Mouse (Mus musculus) olfactory bulb, adult 2 months (tissue): ENCODE results near the gene Bola3. TPM values are rescaled to one million over a fixed set of nuclear protein-coding genes. Genes with fewer than 3 reads are reported as not detected.

Source experiments
- H3K27ac ChIP-seq: fragments of 200-500 bp; 2 replicates; pipeline ENCODE4 v1.5.1; 2012; ENCODE audit warnings: low read depth, low read length; ENCODE audit not compliant: insufficient read depth
- H3K4me1 ChIP-seq: fragments of 200-500 bp; 2 replicates; pipeline ENCODE4 v1.6.1; 2012; ENCODE audit warnings: low read length; ENCODE audit not compliant: control insufficient read depth, insufficient read depth
- H3K4me3 ChIP-seq: fragments of 200-500 bp; 2 replicates; pipeline ENCODE4 v1.5.1; 2012; ENCODE audit warnings: mild to moderate bottlenecking, low read depth, low read length, moderate library complexity; ENCODE audit not compliant: insufficient read depth
- CTCF ChIP-seq: fragments of 200-500 bp; IDR thresholded peaks from 2 replicates; pipeline ENCODE4 v1.5.1; 2012; ENCODE audit warnings: low read depth, mild to moderate bottlenecking, low read length, moderate library complexity; ENCODE audit not compliant: insufficient read depth
- POLR2A ChIP-seq: fragments of 200-500 bp; IDR thresholded peaks from 2 replicates; pipeline ENCODE4 v1.6.1; 2012; ENCODE audit warnings: mild to moderate bottlenecking, low read depth, low read length, moderate library complexity; ENCODE audit not compliant: insufficient read depth
- WGBS: fragments of 180-500 bp; shearing (Covaris S2); methylation state at CpG from one replicate; pipeline ENCODE4 v1.1.7; 2018; 5-methylcytosine and 5-hydroxymethylcytosine counted together
- polyA plus RNA-seq: library from polyadenylated mRNA; stranded (reverse); fragments of >200 nt; gene quantifications from 2 replicates; pipeline ENCODE4 v1.2.4, GENCODE M21; 2012; ENCODE audit warnings: low replicate concordance; ENCODE audit not compliant: missing spikeins, insufficient read depth, insufficient read length

Bola3 gene
- polyA plus RNA-seq, 1 experiment = not detected

- peak; percentile 93 for TF ChIP-seq CTCF
- peak; percentile 46; the same call in 1 of the 2 replicates for TF ChIP-seq POLR2A
- under 1% methylated on average over 52 of the region's 52 CpGs for WGBS
- peak overlapping the region; percentile 83 for H3K4me3 ChIP-seq
- H3K27ac ChIP-seq = peak overlapping the region; percentile 35; the same call in 1 of the 2 replicates
- H3K4me1 ChIP-seq = peaks cover 6% of the 10 kb centered on the region
Observed at GRCm38 (mm10) chr6:83317108-83317741, 31.7 kb upstream of the Bola3 start.

- WGBS = 35% methylated on average over 1 of the region's 1 CpGs
- no peak for TF ChIP-seq POLR2A
- no peak for TF ChIP-seq CTCF
- H3K27ac ChIP-seq = no peak overlapping the region
- H3K4me3 ChIP-seq = no peak overlapping the region
- H3K4me1 ChIP-seq = peaks cover under 1% of the 10 kb centered on the region
Observed at GRCm38 (mm10) chr6:83321927-83322326, 27.0 kb upstream of the Bola3 start.

- Histone ChIP-seq H3K4me3 (no peak overlapping the region), H3K4me1 (no peaks in the 10 kb centered on the region), H3K27ac (no peak overlapping the region)
- TF ChIP-seq POLR2A (no peak), CTCF (no peak)
- 61% methylated on average over 2 of the region's 2 CpGs for WGBS
Observed at GRCm38 (mm10) chr6:83322794-83323193, 26.2 kb upstream of the Bola3 start.

- TF ChIP-seq POLR2A = no peak
- TF ChIP-seq CTCF = no peak
- Histone ChIP-seq H3K4me1 (no peaks in the 10 kb centered on the region), H3K4me3 (no peak overlapping the region), H3K27ac (no peak overlapping the region)
- WGBS = 88% methylated on average over 8 of the region's 8 CpGs
Observed at GRCm38 (mm10) chr6:83323652-83324419, 25.1 kb upstream of the Bola3 start.

- no peaks in the 10 kb centered on the region for H3K4me1 ChIP-seq
- TF ChIP-seq CTCF (no peak), POLR2A (peak; percentile 96)
- 1% methylated on average over 65 of the region's 65 CpGs for WGBS
- peak within 1 kb of the TSS; percentile 41; the same call in 1 of the 2 replicates for H3K27ac ChIP-seq
- H3K4me3 ChIP-seq = peak within 1 kb of the TSS; percentile 83
Observed at GRCm38 (mm10) chr6:83325525-83326393, 23.2 kb upstream of the Bola3 start, which contains the start of the genes Mthfd2 and Mob1a. Gene Mthfd2, minus strand, starts transcription at chr6:83325908. Gene Mob1a, plus strand, starts transcription at chr6:83326016.

GRCm38 (mm10) chr6:83326394-83326736 lies 22.6 kb upstream of the Bola3 start:
- Histone ChIP-seq H3K4me3 (peak overlapping the region; percentile 83), H3K27ac (no peak overlapping the region), H3K4me1 (no peaks in the 10 kb centered on the region)
- WGBS = 4% methylated on average over 6 of the region's 6 CpGs
- no peak for TF ChIP-seq CTCF
- TF ChIP-seq POLR2A = no peak

GRCm38 (mm10) chr6:83326761-83327160 lies 22.2 kb upstream of the Bola3 start:
- TF ChIP-seq POLR2A (no peak), CTCF (no peak)
- WGBS = 51% methylated on average over 6 of the region's 6 CpGs
- Histone ChIP-seq H3K4me3 (no peak overlapping the region), H3K4me1 (no peaks in the 10 kb centered on the region), H3K27ac (no peak overlapping the region)

GRCm38 (mm10) chr6:83327591-83328190 lies 21.3 kb upstream of the Bola3 start:
- Histone ChIP-seq H3K4me3 (no peak overlapping the region), H3K27ac (no peak overlapping the region), H3K4me1 (no peaks in the 10 kb centered on the region)
- TF ChIP-seq POLR2A (no peak), CTCF (no peak)
- WGBS = 90% methylated on average over 3 of the region's 3 CpGs

- 65% methylated on average over 3 of the region's 3 CpGs for WGBS
- no peak overlapping the region for H3K4me3 ChIP-seq
- TF ChIP-seq POLR2A (no peak), CTCF (no peak)
Observed at GRCm38 (mm10) chr6:83341387-83341786, 7.6 kb upstream of the Bola3 start.

More at GRCm38 (mm10) chr6:83341387-83341786, 7.6 kb upstream of the Bola3 start:
- H3K4me1 ChIP-seq = no peaks in the 10 kb centered on the region
- no peak overlapping the region for H3K27ac ChIP-seq
